Mouse (Mus musculus) kidney, adult 2 months (tissue): Measurements from ENCODE around the gene Olfr1375.

Experiments
- CTCF ChIP-seq: fragments of 200-500 bp; conservative IDR thresholded peaks from 2 replicates; pipeline ENCODE4 v1.5.1; 2011; ENCODE audit warnings: low read depth, mild to moderate bottlenecking, control low read depth, low read length, moderate library complexity, mixed read lengths; ENCODE audit not compliant: insufficient read depth, insufficient read length
- POLR2A ChIP-seq: fragments of 200-500 bp; IDR thresholded peaks from one replicate; pipeline ENCODE4 v1.6.1; 2011; ENCODE audit warnings: low read depth, low read length, control low read depth

- TF ChIP-seq CTCF (no peak), POLR2A (no peak)
Observed at GRCm38 (mm10) chr11:51060981-51061380, 13.1 kb downstream of the Olfr1375 start.
